29 mouse cellular contexts compared by ENCODE assay signal in the genomic region with DNA sequence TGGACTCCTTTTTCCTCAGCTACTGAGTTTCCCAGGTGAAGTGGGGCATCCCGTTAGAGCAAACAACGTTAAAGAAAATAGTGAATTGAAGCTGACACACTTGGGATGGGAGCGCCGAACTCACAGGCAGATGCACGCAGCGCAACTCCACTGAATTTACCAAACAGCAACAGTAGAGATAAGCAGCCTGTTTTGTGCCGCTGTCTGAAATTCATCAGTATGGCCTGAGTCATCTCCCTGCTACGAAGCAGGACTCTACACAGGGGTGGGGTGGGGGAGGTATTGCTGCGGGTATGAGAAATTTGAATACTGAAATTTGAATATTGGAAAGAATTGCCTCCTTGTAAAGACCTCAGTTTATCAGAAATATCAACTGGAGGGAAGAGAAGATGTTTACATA. TPM values are rescaled to one million over a fixed set of nuclear protein-coding genes. Genes with fewer than 3 reads are reported as not detected.
DNase-seq lines count a peak whose midpoint lies in the region; ATAC-seq and TF ChIP-seq lines count a peak whose summit lies in the region.
"Had no signal": no experiment of that assay in that cellular context is flagged by ENCODE, and none has a peak within 500 bp of the region (broad histone marks: within the 10 kb centered on the region; RNA-seq: fewer than 3 reads in every experiment).

No protein-coding gene starts in this region.

- DNase-seq in heart, adult 11 months, result peak; percentile 60
- DNase-seq in heart, adult 2 months, result no peak
- DNase-seq in midbrain, embryonic 11.5 days (ENCODE audit: low spot score, missing footprints), result peak; percentile 82
- DNase-seq in MN1 (ENCODE audit: low spot score), result peak; percentile 38
- DNase-seq in frontal cortex, postnatal 10 days (ENCODE audit: low spot score in 2 of 2), result no peak
- no peak for DNase-seq in layer of hippocampus, adult 8-10 months (ENCODE audit: low spot score in 2 of 2)
- DNase-seq: adrenal gland, adult 2 months; adrenal gland, postnatal 10 days; adrenal gland, postnatal 25 days; B cell, adult 2 months; cerebellum, adult 11 months; cerebellum, adult 18-20 months; cerebellum, adult 8-10 months; cerebellum, adult 9-11 months; cerebellum, postnatal 14 days; cerebellum, postnatal 36 days; embryo, embryonic 11 days had no signal

- WGBS in heart, adult 2 months, result 67% methylated on average over 9 of the region's 9 CpGs
- 79% methylated on average over 9 of the region's 9 CpGs for WGBS in midbrain, embryonic 11.5 days
- 78% methylated on average over 9 of the region's 9 CpGs for WGBS in midbrain, embryonic 16.5 days

- no peaks in the 10 kb centered on the region for H3K36me3 ChIP-seq in heart, adult 2 months (ENCODE audit: control insufficient read depth, insufficient read depth, low read length)
- H3K36me3 ChIP-seq in midbrain, embryonic 11.5 days (ENCODE audit: control insufficient read depth, insufficient read depth, low read length), result no peaks in the 10 kb centered on the region
- no peaks in the 10 kb centered on the region for H3K36me3 ChIP-seq in midbrain, embryonic 16.5 days (ENCODE audit: control insufficient read depth, insufficient read depth, low read length)
- H3K36me3 ChIP-seq: embryonic facial prominence, embryonic 13.5 days; embryonic facial prominence, embryonic 15.5 days; forebrain, embryonic 10.5 days; forebrain, embryonic 12.5 days had no signal

- no peak overlapping the region for H3K9ac ChIP-seq in heart, adult 2 months (ENCODE audit: low read depth, low read length)
- no peak overlapping the region for H3K9ac ChIP-seq in midbrain, embryonic 11.5 days (ENCODE audit: low read length)
- H3K9ac ChIP-seq in midbrain, embryonic 16.5 days (ENCODE audit: low read depth, low read length), result no peak overlapping the region
- H3K9ac ChIP-seq: embryonic facial prominence, embryonic 13.5 days; embryonic facial prominence, embryonic 15.5 days; forebrain, embryonic 12.5 days had no signal

- TF ChIP-seq CTCF in heart, adult 2 months (IDR thresholded peaks at IDR 0.05), result no peak

- H3K4me1 ChIP-seq in heart, adult 2 months (ENCODE audit: control insufficient read depth, insufficient read depth, low read length), result no peaks in the 10 kb centered on the region
- H3K4me1 ChIP-seq in midbrain, embryonic 11.5 days (ENCODE audit: control insufficient read depth, insufficient read depth, low read length), result peaks cover 13% of the 10 kb centered on the region
- peaks cover 11% of the 10 kb centered on the region for H3K4me1 ChIP-seq in midbrain, embryonic 16.5 days (ENCODE audit: control insufficient read depth, insufficient read depth, low read length)

- H3K79me2 ChIP-seq in heart, adult 2 months (replicated peaks; ENCODE audit: control insufficient read depth, insufficient read depth, low read length), result no peaks in the 10 kb centered on the region

- no peak for TF ChIP-seq POLR2A in heart, adult 2 months (IDR thresholded peaks at IDR 0.05; ENCODE audit: insufficient read depth, low read depth, low read length)

- no peak for TF ChIP-seq EP300 in heart, adult 2 months (IDR thresholded peaks at IDR 0.05; ENCODE audit: insufficient read depth, low read depth, low read length)

- H3K4me2 ChIP-seq in midbrain, embryonic 11.5 days, result no peak overlapping the region
- no peak overlapping the region for H3K4me2 ChIP-seq in midbrain, embryonic 16.5 days (ENCODE audit: low read length)
- H3K4me2 ChIP-seq: embryonic facial prominence, embryonic 13.5 days; embryonic facial prominence, embryonic 15.5 days; forebrain, embryonic 12.5 days had no signal

- intact Hi-C loops in heart, adult 2 months (cut with DNase I), result no loop called here

- H3K27ac ChIP-seq in heart, adult 2 months, result no peak overlapping the region
- no peak overlapping the region for H3K27ac ChIP-seq in midbrain, embryonic 11.5 days (ENCODE audit: low read depth, low read length)
- H3K27ac ChIP-seq in midbrain, embryonic 16.5 days (ENCODE audit: low read length), result no peak overlapping the region
- H3K27ac ChIP-seq: embryonic facial prominence, embryonic 13.5 days; embryonic facial prominence, embryonic 15.5 days; forebrain, embryonic 10.5 days; forebrain, embryonic 12.5 days had no signal

- ATAC-seq in midbrain, embryonic 11.5 days (ENCODE audit: low FRiP score), result no peak
- no peak for ATAC-seq in midbrain, embryonic 16.5 days
- ATAC-seq: CD4-positive, CD25-positive, alpha-beta regulatory T cell, adult 4 months; forebrain, embryonic 14.5 days; forebrain, embryonic 16.5 days had no signal

- no peak overlapping the region for H3K4me3 ChIP-seq in heart, adult 2 months
- H3K4me3 ChIP-seq in midbrain, embryonic 11.5 days (ENCODE audit: low read depth, low read length), result no peak overlapping the region
- H3K4me3 ChIP-seq in midbrain, embryonic 16.5 days (ENCODE audit: low read depth, low read length), result no peak overlapping the region
- H3K4me3 ChIP-seq: embryonic facial prominence, embryonic 13.5 days; embryonic facial prominence, embryonic 15.5 days; erythroblast, embryonic 14.5 days; forebrain, embryonic 10.5 days; forebrain, embryonic 12.5 days had no signal

- H3K9me3 ChIP-seq in midbrain, embryonic 11.5 days (ENCODE audit: control insufficient read depth, low read length), result no peaks in the 10 kb centered on the region
- H3K9me3 ChIP-seq in midbrain, embryonic 16.5 days (replicated peaks; ENCODE audit: control insufficient read depth, low read length, poor library complexity, severe bottlenecking), result no peaks in the 10 kb centered on the region
- H3K9me3 ChIP-seq: embryonic facial prominence, embryonic 13.5 days; embryonic facial prominence, embryonic 15.5 days; forebrain, embryonic 10.5 days; forebrain, embryonic 12.5 days had no signal

- H3K27me3 ChIP-seq in heart, adult 2 months (ENCODE audit: control insufficient read depth, insufficient read depth, low read length), result peaks cover 4% of the 10 kb centered on the region; the same call in 1 of the 2 replicates
- H3K27me3 ChIP-seq in midbrain, embryonic 11.5 days (ENCODE audit: control insufficient read depth, insufficient read depth, low read length), result peaks cover 23% of the 10 kb centered on the region
- H3K27me3 ChIP-seq in midbrain, embryonic 16.5 days (ENCODE audit: control insufficient read depth, insufficient read depth, low read depth, low read length), result peaks cover 9% of the 10 kb centered on the region; the same call in 1 of the 2 replicates

RNA-seq across cellular contexts. Expression of a gene that starts 5.6 kb away (rescaled TPM):
- total RNA-seq in heart, adult 2 months (2021), result under 1 TPM in 1 of 2 experiments, not detected in 1; 0.05 TPM
- polyA plus RNA-seq in heart, adult 2 months (2012; rRNA removed), result 0.25 and 0.32 TPM in 2 replicates
- polyA plus RNA-seq in midbrain, embryonic 11.5 days (2014; fragmentation: Nextera tagmentation; extraction: Ambion mirVana), result 7.0 and 7.3 TPM in 2 replicates
- 1.3 and 1.4 TPM in 2 replicates for polyA plus RNA-seq in midbrain, embryonic 16.5 days (2015; fragmentation: Nextera tagmentation; extraction: Ambion mirVana)
- total RNA-seq in layer of hippocampus, adult 8-10 months (2022), result 1 to 10 TPM; 1.9 to 2.3 (median 1.9) TPM
- polyA plus RNA-seq: erythroblast, embryonic 14.5 days had no signal

RNA-seq across cellular contexts. Expression of a gene that starts 12.2 kb away (rescaled TPM):
- not detected for total RNA-seq in heart, adult 2 months (2021)
- polyA plus RNA-seq in heart, adult 2 months (2012; rRNA removed), result not detected in 2 replicates
- 0.31 and 0.54 TPM in 2 replicates for polyA plus RNA-seq in midbrain, embryonic 11.5 days (2014; fragmentation: Nextera tagmentation; extraction: Ambion mirVana)
- 0.21 and 0.43 TPM in 2 replicates for polyA plus RNA-seq in midbrain, embryonic 16.5 days (2015; fragmentation: Nextera tagmentation; extraction: Ambion mirVana)
- total RNA-seq in layer of hippocampus, adult 8-10 months (2022), result 1 to 10 TPM in 1 of 4 experiments, under 1 TPM in 2, not detected in 1; 0.38 to 1.3 (median 0.45) TPM
- total RNA-seq: adrenal gland, adult 2 months; adrenal gland, postnatal 10 days; adrenal gland, postnatal 25 days; adrenal gland, postnatal 4 days; common myeloid progenitor, adult 5-6 weeks; ES-E14 had no signal
- polyA plus RNA-seq: adrenal gland, adult 2 months; CD4-positive, CD25-positive, alpha-beta regulatory T cell, adult 4 months; embryonic facial prominence, embryonic 13.5 days; embryonic facial prominence, embryonic 15.5 days; erythroblast, embryonic 14.5 days; forebrain, embryonic 10.5 days; forebrain, embryonic 12.5 days; forebrain, embryonic 14.5 days had no signal

Comparison
In these comparisons a context has a peak if more than half of its experiments do, and no peak if none do; other contexts are left out.
1. DNase-seq: peak in heart, adult 11 months (single experiment), midbrain, embryonic 11.5 days (single experiment) and MN1 (single experiment); none in heart, adult 2 months (0 of 2), frontal cortex, postnatal 10 days (0 of 2) and layer of hippocampus, adult 8-10 months (0 of 2).